Mouse (Mus musculus): ENCODE data around the gene Unc13a. TPM values are rescaled to one million over a fixed set of nuclear protein-coding genes. Genes with fewer than 3 reads are reported as not detected.

Unc13a gene
- polyA plus RNA-seq, 1 experiment from 2014 or later = 0.89 TPM

DNA sequence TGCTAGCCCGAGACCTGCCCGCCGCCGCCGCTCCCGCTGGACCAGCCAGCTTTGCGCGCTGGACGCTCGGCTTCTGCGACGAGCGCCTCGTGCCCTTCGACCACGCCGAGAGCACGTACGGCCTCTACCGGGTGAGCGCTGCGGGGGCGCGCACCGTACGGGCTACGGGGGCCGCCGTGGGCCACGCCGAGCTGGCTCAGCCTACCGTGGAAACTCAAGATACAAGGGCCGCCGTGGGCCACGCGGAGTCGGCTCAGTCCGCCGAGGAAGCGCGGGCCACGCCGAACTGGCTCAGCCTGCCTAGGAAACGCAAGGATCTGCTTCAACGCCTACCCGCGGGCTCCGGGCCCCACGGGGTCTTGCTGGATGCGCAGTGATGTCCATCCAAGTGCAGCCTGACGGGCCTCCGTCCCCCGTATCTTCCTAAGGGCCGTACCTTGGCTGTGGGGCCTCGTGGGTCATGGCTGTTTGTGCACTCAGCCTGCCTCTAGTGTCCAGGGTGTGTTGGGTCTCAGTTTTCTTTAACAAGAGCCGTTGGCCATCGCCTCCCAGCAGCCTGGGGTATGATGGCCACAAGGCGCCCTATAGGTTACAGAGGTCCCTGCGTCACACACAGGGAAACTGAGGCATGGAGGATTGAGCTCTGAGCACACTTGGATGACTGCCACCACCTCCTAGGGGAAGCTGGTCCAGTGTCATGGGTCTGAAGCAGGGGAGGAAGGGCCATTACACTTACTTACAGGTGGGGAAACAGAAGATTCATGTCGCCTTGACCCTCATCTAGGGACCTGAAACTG lies 79.0 kb downstream of the Unc13a start:
- Histone ChIP-seq H3K4me1 (ENCODE audit: control insufficient read depth in 2 of 2, insufficient read depth in 2 of 2, low read length in 2 of 2) (peaks cover 8 to 17% of the 10 kb centered on the region in 2 experiments), H3K27me3 (ENCODE audit: control insufficient read depth, insufficient read depth, low read length) (no peaks in the 10 kb centered on the region), H3K9ac (ENCODE audit: low read length) (peak overlapping the region; percentile 95), H3K9me3 (ENCODE audit: control insufficient read depth, low read length) (no peaks in the 10 kb centered on the region), H3K4me3 (ENCODE audit: control insufficient read depth in 1 of 2, insufficient read depth in 1 of 2, low read depth in 1 of 2, low read length in 2 of 2) (peak overlapping the region; percentile 60 to 68), H3K4me2 (ENCODE audit: low read length) (peak overlapping the region; percentile 90), H3K36me3 (ENCODE audit: control insufficient read depth, insufficient read depth, low read length) (peaks cover 11% of the 10 kb centered on the region; the same call in 1 of the 2 replicates), H3K27ac (replicated peaks in 1 of 2; ENCODE audit: control insufficient read depth in 1 of 2, insufficient read depth in 1 of 2, low read depth in 2 of 2, low read length in 2 of 2) (peak overlapping the region; percentile 93 to 96)
- WGBS = 5% methylated on average over 54 of the region's 60 CpGs
- ATAC-seq (ENCODE audit: insufficient number of reproducible peaks, insufficient read depth, low FRiP score, low read depth) = peak; percentile 79

DNA sequence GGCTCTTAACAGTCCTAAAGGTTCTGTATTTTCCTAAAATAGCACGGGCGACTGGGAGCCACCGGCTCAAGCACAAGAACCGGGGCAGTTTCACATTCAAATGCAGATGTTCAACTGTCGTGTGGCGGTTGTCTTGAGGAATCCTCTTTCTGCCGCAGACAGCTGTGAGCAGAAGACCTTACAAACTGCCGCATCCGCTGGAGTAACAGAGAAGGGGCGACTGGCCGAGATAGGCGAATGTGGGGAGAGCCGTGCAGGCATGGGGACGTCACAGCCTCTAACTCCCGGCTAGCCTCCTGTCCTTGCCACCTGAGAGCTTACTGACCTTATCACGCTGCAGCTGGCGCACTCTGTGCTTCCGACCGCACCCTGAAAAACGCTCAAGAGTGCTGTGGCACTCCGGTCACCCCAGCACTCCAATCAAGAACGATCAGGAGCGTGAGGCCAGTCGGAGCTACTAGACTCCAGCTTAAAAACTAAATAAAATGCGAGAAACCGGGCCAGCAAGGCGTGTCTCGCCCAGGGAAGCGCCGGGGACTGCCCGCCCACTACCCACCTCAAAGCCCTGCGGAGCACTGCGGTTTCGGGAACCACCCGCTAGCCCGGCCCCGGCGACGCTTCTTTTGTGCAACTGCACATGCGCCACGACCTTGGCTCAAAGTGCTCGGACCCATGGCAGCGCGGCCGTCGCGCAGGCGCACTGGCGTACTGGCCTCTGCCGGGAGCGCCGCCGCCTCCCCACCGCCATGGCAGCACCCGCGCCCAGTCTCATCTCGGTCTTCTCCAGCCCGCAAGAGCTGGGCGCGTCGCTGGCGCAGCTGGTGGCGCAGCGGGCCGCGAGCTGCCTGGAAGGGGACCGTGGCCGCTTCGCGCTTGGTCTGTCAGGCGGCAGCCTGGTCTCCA lies 79.8 kb downstream of the Unc13a start, which contains the start of gene Pgls:
Gene Pgls (plus strand): TSS at position 706 of the 903 bp plus-strand sequence.
- no peaks in the 10 kb centered on the region for H3K27me3 ChIP-seq (ENCODE audit: control insufficient read depth, insufficient read depth, low read length)
- under 1% methylated on average over 71 of the region's 71 CpGs for WGBS

DNA sequence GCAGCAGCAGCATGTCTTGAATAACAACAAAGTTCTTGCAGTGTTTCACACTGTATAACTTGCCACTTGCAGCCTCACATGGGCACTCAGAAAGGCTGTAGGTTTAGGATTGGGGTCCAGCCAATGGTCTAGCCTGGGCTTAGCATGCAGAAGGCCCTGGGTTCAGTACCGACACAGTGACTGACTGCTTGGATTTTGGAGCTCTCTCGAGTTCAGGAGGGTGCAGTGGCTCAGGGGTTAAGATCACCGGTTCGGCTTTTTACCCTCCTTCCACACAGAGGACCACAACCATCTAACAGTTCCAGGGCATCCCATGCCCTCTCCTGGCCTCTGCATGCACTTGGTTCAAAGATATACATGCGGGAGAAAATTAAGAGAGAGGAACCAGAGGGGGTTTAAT lies 80.5 kb downstream of the Unc13a start:
- peak overlapping the region; percentile 90 for H3K4me2 ChIP-seq (ENCODE audit: low read length)
- ATAC-seq (ENCODE audit: insufficient number of reproducible peaks, insufficient read depth, low FRiP score, low read depth) = no peak
- H3K4me3 ChIP-seq (ENCODE audit: control insufficient read depth in 1 of 2, insufficient read depth in 1 of 2, low read depth in 1 of 2, low read length in 2 of 2) = peak overlapping the region; percentile 60 to 68
- H3K27me3 ChIP-seq (ENCODE audit: control insufficient read depth, insufficient read depth, low read length) = no peaks in the 10 kb centered on the region
- peaks cover 8 to 17% of the 10 kb centered on the region in 2 experiments for H3K4me1 ChIP-seq (ENCODE audit: control insufficient read depth in 2 of 2, insufficient read depth in 2 of 2, low read length in 2 of 2)
- WGBS = 21% methylated on average over 5 of the region's 5 CpGs
- no peaks in the 10 kb centered on the region for H3K9me3 ChIP-seq (ENCODE audit: control insufficient read depth, low read length)
- peaks cover 13% of the 10 kb centered on the region; the same call in 1 of the 2 replicates for H3K36me3 ChIP-seq (ENCODE audit: control insufficient read depth, insufficient read depth, low read length)
- peak overlapping the region; percentile 95 for H3K9ac ChIP-seq (ENCODE audit: low read length)
- H3K27ac ChIP-seq (replicated peaks in 1 of 2; ENCODE audit: control insufficient read depth in 1 of 2, insufficient read depth in 1 of 2, low read depth in 2 of 2, low read length in 2 of 2) = peak overlapping the region in 1 of 2 experiments; percentile 96; a peak in 1 of 4 replicates

More for the DNA sequence above, 79.8 kb downstream of the Unc13a start, which contains the start of gene Pgls:
- peak within 1 kb of the TSS; percentile 90 for H3K4me2 ChIP-seq (ENCODE audit: low read length)
- no peaks in the 10 kb centered on the region for H3K9me3 ChIP-seq (ENCODE audit: control insufficient read depth, low read length)
- peak within 1 kb of the TSS; percentile 95 for H3K9ac ChIP-seq (ENCODE audit: low read length)
- peaks cover 8 to 17% of the 10 kb centered on the region in 2 experiments for H3K4me1 ChIP-seq (ENCODE audit: control insufficient read depth in 2 of 2, insufficient read depth in 2 of 2, low read length in 2 of 2)
- peaks cover 11% of the 10 kb centered on the region; the same call in 1 of the 2 replicates for H3K36me3 ChIP-seq (ENCODE audit: control insufficient read depth, insufficient read depth, low read length)
- ATAC-seq (ENCODE audit: insufficient number of reproducible peaks, insufficient read depth, low FRiP score, low read depth) = peak; percentile 89
- peak within 1 kb of the TSS; percentile 93 to 96 for H3K27ac ChIP-seq (replicated peaks in 1 of 2; ENCODE audit: control insufficient read depth in 1 of 2, insufficient read depth in 1 of 2, low read depth in 2 of 2, low read length in 2 of 2)
- peak within 1 kb of the TSS; percentile 60 to 68 for H3K4me3 ChIP-seq (ENCODE audit: control insufficient read depth in 1 of 2, insufficient read depth in 1 of 2, low read depth in 1 of 2, low read length in 2 of 2)

DNA sequence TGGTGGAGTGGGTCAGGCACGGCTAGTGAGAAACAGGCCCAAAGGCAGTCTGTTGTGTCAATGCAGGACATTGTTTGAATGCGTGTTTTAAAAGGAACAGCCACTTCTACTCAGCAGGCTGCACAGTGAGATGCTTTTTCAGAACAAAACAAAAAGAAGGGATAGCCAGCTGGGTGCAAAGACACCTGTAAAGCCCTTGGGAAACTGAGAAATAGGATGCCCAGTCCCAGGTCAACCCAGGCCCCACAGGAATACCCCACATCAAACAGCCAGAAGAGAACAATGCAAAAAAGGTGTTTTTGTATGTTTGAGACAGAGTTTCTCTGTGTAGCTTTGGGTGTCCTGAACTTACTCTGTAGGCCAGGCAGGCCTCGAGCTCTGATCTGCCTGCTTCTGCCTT lies 82.8 kb downstream of the Unc13a start:
- no peak for ATAC-seq (ENCODE audit: insufficient number of reproducible peaks, insufficient read depth, low FRiP score, low read depth)
- peaks cover 8 to 17% of the 10 kb centered on the region in 2 experiments for H3K4me1 ChIP-seq (ENCODE audit: control insufficient read depth in 2 of 2, insufficient read depth in 2 of 2, low read length in 2 of 2)
- no peaks in the 10 kb centered on the region for H3K27me3 ChIP-seq (ENCODE audit: control insufficient read depth, insufficient read depth, low read length)
- H3K36me3 ChIP-seq (ENCODE audit: control insufficient read depth, insufficient read depth, low read length) = peaks cover 20% of the 10 kb centered on the region
- H3K27ac ChIP-seq (replicated peaks in 1 of 2; ENCODE audit: control insufficient read depth in 1 of 2, insufficient read depth in 1 of 2, low read depth in 2 of 2, low read length in 2 of 2) = no peak overlapping the region
- H3K9ac ChIP-seq (ENCODE audit: low read length) = no peak overlapping the region
- no peak overlapping the region for H3K4me2 ChIP-seq (ENCODE audit: low read length)
- H3K4me3 ChIP-seq (ENCODE audit: control insufficient read depth in 1 of 2, insufficient read depth in 1 of 2, low read depth in 1 of 2, low read length in 2 of 2) = no peak overlapping the region
- no peaks in the 10 kb centered on the region for H3K9me3 ChIP-seq (ENCODE audit: control insufficient read depth, low read length)
- 60% methylated on average over 3 of the region's 3 CpGs for WGBS

DNA sequence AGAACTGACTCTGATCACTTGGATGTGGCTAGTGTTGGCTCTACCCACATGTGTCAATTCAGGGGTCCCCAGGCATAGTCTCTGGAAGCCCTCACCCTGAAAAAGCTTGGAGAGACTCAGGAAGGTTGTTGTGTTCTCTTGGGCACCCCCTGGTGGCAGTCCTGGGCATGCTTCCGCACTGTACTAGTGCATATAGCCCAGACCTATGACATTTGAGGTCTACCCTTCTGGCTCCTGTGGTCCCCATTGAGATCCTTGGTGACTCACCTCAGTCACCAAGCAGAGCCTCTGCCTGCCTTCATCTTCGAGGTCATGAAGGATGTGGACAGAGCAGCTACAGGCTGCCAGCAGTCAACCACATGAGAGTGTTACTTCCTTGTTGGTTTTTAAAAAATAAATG lies 84.7 kb downstream of the Unc13a start:
- WGBS = 70% methylated on average over 2 of the region's 2 CpGs
- no peaks in the 10 kb centered on the region for H3K9me3 ChIP-seq (ENCODE audit: control insufficient read depth, low read length)
- H3K9ac ChIP-seq (ENCODE audit: low read length) = no peak overlapping the region

DNA sequence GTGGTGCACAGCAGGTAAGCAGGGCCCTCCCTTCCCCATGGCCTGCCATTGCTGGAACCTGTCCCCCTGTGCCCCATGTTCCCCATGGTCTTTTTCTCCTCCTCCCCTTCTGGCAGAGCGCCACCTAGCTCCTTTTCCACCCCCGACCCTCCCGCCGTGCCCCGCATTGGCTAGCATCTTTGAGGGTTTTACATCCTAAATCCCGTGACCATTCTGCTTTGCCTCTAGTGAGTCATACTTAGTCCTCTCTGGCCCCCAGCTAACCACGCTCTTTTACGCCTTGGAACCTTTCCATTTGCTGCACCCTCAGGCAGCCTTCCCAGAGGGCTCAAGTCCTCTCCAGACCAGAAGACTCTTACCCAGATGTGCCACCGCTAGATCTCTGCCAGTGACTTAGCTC lies 91.4 kb downstream of the Unc13a start:
- Histone ChIP-seq H3K4me2 (ENCODE audit: low read length) (no peak overlapping the region), H3K4me1 (ENCODE audit: control insufficient read depth in 2 of 2, insufficient read depth in 2 of 2, low read length in 2 of 2) (no peaks in the 10 kb centered on the region; a peak in 1 of 4 replicates), H3K9ac (ENCODE audit: low read length) (no peak overlapping the region), H3K4me3 (ENCODE audit: control insufficient read depth in 1 of 2, insufficient read depth in 1 of 2, low read depth in 1 of 2, low read length in 2 of 2) (no peak overlapping the region), H3K36me3 (ENCODE audit: control insufficient read depth, insufficient read depth, low read length) (peaks cover 19% of the 10 kb centered on the region), H3K27me3 (ENCODE audit: control insufficient read depth, insufficient read depth, low read length) (no peaks in the 10 kb centered on the region), H3K27ac (replicated peaks in 1 of 2; ENCODE audit: control insufficient read depth in 1 of 2, insufficient read depth in 1 of 2, low read depth in 2 of 2, low read length in 2 of 2) (no peak overlapping the region), H3K9me3 (ENCODE audit: control insufficient read depth, low read length) (no peaks in the 10 kb centered on the region)
- WGBS = 53% methylated on average over 9 of the region's 9 CpGs
- no peak for ATAC-seq (ENCODE audit: insufficient number of reproducible peaks, insufficient read depth, low FRiP score, low read depth)

More for the DNA sequence above, 84.7 kb downstream of the Unc13a start:
- Histone ChIP-seq H3K4me3 (ENCODE audit: control insufficient read depth in 1 of 2, insufficient read depth in 1 of 2, low read depth in 1 of 2, low read length in 2 of 2) (no peak overlapping the region), H3K36me3 (ENCODE audit: control insufficient read depth, insufficient read depth, low read length) (peaks cover 20% of the 10 kb centered on the region), H3K4me1 (ENCODE audit: control insufficient read depth in 2 of 2, insufficient read depth in 2 of 2, low read length in 2 of 2) (peaks cover 4 to 6% of the 10 kb centered on the region in 2 experiments), H3K27me3 (ENCODE audit: control insufficient read depth, insufficient read depth, low read length) (no peaks in the 10 kb centered on the region), H3K27ac (replicated peaks in 1 of 2; ENCODE audit: control insufficient read depth in 1 of 2, insufficient read depth in 1 of 2, low read depth in 2 of 2, low read length in 2 of 2) (no peak overlapping the region), H3K4me2 (ENCODE audit: low read length) (no peak overlapping the region)
- ATAC-seq (ENCODE audit: insufficient number of reproducible peaks, insufficient read depth, low FRiP score, low read depth) = no peak

DNA sequence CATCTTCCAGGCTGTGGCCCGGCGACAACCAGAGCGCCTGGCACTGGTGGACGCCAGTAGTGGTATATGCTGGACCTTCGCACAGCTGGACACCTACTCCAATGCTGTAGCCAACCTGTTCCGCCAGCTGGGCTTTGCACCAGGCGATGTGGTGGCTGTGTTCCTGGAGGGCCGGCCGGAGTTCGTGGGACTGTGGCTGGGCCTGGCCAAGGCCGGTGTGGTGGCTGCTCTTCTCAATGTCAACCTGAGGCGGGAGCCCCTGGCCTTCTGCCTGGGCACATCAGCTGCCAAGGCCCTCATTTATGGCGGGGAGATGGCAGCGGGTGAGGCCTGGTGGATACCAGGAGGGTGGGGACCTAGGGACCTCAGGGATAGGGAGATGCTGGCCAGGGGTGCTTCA lies 92.1 kb downstream of the Unc13a start:
- H3K9ac ChIP-seq (ENCODE audit: low read length) = no peak overlapping the region
- 89% methylated on average over 14 of the region's 14 CpGs for WGBS

More for the DNA sequence above, 92.1 kb downstream of the Unc13a start:
- Histone ChIP-seq H3K4me1 (ENCODE audit: control insufficient read depth in 2 of 2, insufficient read depth in 2 of 2, low read length in 2 of 2) (peaks cover 0 to 4% of the 10 kb centered on the region in 2 experiments; a peak in 2 of 4 replicates), H3K27me3 (ENCODE audit: control insufficient read depth, insufficient read depth, low read length) (no peaks in the 10 kb centered on the region), H3K36me3 (ENCODE audit: control insufficient read depth, insufficient read depth, low read length) (peaks cover 11% of the 10 kb centered on the region), H3K4me2 (ENCODE audit: low read length) (no peak overlapping the region), H3K27ac (replicated peaks in 1 of 2; ENCODE audit: control insufficient read depth in 1 of 2, insufficient read depth in 1 of 2, low read depth in 2 of 2, low read length in 2 of 2) (no peak overlapping the region), H3K4me3 (ENCODE audit: control insufficient read depth in 1 of 2, insufficient read depth in 1 of 2, low read depth in 1 of 2, low read length in 2 of 2) (no peak overlapping the region), H3K9me3 (ENCODE audit: control insufficient read depth, low read length) (no peaks in the 10 kb centered on the region)
- ATAC-seq (ENCODE audit: insufficient number of reproducible peaks, insufficient read depth, low FRiP score, low read depth) = no peak
